Mouse (Mus musculus) heart, embryonic 14.5 days (tissue): ENCODE results near the gene Immp1l. TPM values are rescaled to one million over a fixed set of nuclear protein-coding genes. Genes with fewer than 3 reads are reported as not detected.

ENCODE experiments used
- microRNA-seq: library from miRNA; unstranded; fragments of <30 nt; microRNA quantifications from one replicate; pipeline ENCODE4, GENCODE M21; 2016
- polyA plus RNA-seq: library from polyadenylated mRNA; unstranded; fragments of >200 nt; fragmentation: Nextera tagmentation; extraction: Ambion mirVana; gene quantifications from 2 replicates; pipeline ENCODE4 v1.2.1, GENCODE M21; 2014

Gene Immp1l
- polyA plus RNA-seq, 1 experiment from 2014 or later = 141 TPM

Small RNAs within 50 kb of the gene (microRNA-seq; reads per million reads assigned to microRNA genes)
- not detected for gene Gm22002

Other genes with a start within 250 kb of the Immp1l start
- 0.12 and 0.23 TPM in 2 replicates for gene Pax6, start 235.7 kb upstream of the Immp1l start, polyA plus RNA-seq
- gene Elp4, start 74 bp upstream of the Immp1l start, polyA plus RNA-seq = 18.7 and 19.6 TPM in 2 replicates
- gene Dnajc24, start 98.9 kb downstream of the Immp1l start, polyA plus RNA-seq = 27.8 and 28.8 TPM in 2 replicates